Mouse (Mus musculus) E14TG2a.4 (cell line): ENCODE measurements at regions not wholly inside any gene's neighbourhood (a gene's known extent, or its start where the extent isn't known, plus 50 kb on each side); places are given as distances from the start of the nearest gene placed in this dataset.

ENCODE experiments used
- H3K27me3 ChIP-seq: 2 replicates; pipeline ENCODE4 v1.6.1; 2014; ENCODE audit warnings: low read length, control low read depth; ENCODE audit not compliant: insufficient read depth
- H3K36me3 ChIP-seq: 2 replicates; pipeline ENCODE4 v1.6.1; 2014; ENCODE audit warnings: low read length, control low read depth; ENCODE audit not compliant: insufficient read depth
- H3K4me1 ChIP-seq: replicated peaks from 2 replicates; pipeline ENCODE4 v1.6.1; 2014; ENCODE audit warnings: low read depth, low read length, control low read depth
- H3K4me3 ChIP-seq: replicated peaks from 2 replicates; pipeline ENCODE4 v1.5.1; 2014; ENCODE audit warnings: mild to moderate bottlenecking, low read length
- H3K9me3 ChIP-seq: 2 replicates; pipeline ENCODE4 v1.6.1; 2014; ENCODE audit warnings: low read length, control low read depth
- CTCF ChIP-seq: conservative IDR thresholded peaks from 2 replicates; pipeline ENCODE4 v1.5.1; 2014; ENCODE audit warnings: low read length
- NANOG ChIP-seq: IDR thresholded peaks from 2 replicates; pipeline ENCODE4 v1.6.1; 2014; ENCODE audit warnings: borderline replicate concordance, low read length, mixed read lengths
- POU5F1 ChIP-seq: IDR thresholded peaks from 2 replicates; pipeline ENCODE4 v1.6.1; 2014; ENCODE audit warnings: low read length, borderline replicate concordance

DNA sequence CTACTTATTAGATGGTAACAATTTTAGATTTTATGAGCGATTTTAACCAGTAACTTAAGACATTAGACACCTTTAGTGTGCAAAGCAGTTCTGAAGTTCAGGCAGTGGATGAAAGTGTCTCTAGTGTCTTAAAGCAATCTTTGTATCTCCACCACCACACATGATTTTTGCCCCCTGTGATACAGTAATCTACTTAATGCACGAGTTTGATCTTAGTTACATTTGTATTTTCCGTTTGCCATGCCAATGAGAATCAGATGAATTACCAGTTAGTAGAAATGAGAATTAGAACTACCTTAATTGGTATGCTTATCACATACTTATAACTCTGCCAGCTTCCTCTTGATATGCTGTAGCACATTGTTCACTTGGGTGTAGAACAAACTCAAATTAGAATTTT lies 99.9 kb downstream of the Gm11146 start:
- H3K4me3 ChIP-seq, result no peak overlapping the region
- no peaks in the 10 kb centered on the region for H3K27me3 ChIP-seq
- H3K9me3 ChIP-seq, result no peaks in the 10 kb centered on the region
- no peaks in the 10 kb centered on the region for H3K36me3 ChIP-seq
- no peaks in the 10 kb centered on the region for H3K4me1 ChIP-seq
- TF ChIP-seq NANOG (no peak), POU5F1 (no peak), CTCF (no peak)

DNA sequence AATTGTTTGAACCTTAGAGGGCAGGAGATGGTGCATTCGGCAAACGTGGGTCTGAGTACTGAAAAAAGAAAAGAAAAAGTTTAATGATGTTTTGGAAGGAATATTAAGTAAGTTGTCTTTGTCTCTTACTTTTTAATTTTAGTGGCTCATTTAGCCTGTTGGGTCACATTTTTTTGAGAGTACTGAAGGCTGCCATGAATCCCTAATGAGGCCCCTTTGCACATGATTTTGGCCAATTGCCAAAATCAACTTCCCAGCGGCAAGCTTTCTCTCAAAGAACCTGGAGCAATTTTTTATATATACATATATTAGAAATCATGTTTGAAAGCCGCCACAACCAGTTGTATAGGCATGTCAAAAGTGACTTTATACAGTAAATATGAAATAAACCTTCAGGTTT lies 100.9 kb downstream of the Gm11146 start:
- TF ChIP-seq POU5F1 (no peak), NANOG (no peak), CTCF (no peak)
- Histone ChIP-seq H3K36me3 (no peaks in the 10 kb centered on the region), H3K4me3 (no peak overlapping the region), H3K9me3 (no peaks in the 10 kb centered on the region), H3K27me3 (no peaks in the 10 kb centered on the region), H3K4me1 (no peaks in the 10 kb centered on the region)

DNA sequence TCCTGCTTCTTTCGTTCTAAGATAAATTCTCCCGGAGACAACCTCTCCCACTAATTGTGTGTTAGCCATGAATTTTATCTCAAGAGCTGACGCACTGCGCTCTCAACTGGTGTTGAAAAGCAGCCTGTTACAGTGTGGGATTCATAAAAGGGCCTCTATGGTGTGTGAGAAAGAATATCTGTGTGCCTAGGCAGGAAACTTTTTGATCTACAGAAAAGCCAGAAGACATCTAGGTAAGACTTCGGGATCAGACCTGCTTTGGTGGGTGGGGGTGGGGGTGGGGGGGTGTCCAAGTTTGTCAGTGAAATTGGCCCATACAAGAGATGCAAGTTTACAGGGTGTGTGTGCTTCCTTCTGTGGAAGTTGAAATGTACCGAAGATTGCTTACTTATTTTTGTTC lies 101.5 kb downstream of the Gm11146 start:
- H3K27me3 ChIP-seq, result no peaks in the 10 kb centered on the region
- no peaks in the 10 kb centered on the region for H3K9me3 ChIP-seq
- no peaks in the 10 kb centered on the region for H3K36me3 ChIP-seq
- H3K4me3 ChIP-seq, result no peak overlapping the region
- TF ChIP-seq POU5F1 (no peak), CTCF (no peak), NANOG (no peak)
- no peaks in the 10 kb centered on the region for H3K4me1 ChIP-seq

DNA sequence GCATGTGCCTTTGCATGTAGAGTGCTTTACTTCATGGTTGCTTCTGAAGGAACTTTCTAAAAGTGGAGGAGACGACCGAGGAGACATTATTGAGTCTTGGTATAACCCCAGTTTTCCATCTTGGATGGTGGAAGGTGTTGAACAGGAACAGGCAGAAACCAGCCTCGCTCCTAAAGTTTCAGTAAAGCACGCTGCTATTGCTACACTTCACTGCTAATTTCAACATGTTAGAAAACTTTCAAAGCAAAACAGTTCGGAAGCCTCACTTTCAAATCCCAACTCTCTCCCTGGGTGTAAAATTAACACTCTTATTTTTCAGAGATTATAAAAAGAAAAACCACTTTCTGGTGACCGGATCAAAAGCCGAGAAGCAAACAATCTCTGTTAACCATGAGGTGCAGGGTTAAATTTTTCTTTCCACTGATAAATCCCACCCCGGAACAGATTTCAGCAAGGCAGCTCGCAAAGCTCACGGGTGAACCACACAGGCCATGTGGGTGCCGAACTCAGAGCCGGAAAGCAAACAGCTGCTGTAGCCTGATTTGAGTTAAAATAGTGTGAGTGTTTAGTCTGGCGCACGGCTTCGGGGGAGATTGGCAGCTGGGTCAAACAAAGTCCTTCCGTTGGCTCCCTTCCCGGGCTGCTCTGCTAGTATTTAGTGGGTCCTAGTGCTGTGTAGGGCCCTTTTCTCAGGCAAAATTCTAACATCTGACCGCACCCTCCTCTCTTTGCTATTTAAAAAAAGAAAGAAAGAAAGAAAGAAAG lies 102.2 kb downstream of the Gm11146 start:
- TF ChIP-seq NANOG (no peak), CTCF (no peak), POU5F1 (no peak)
- Histone ChIP-seq H3K36me3 (no peaks in the 10 kb centered on the region), H3K9me3 (no peaks in the 10 kb centered on the region), H3K27me3 (no peaks in the 10 kb centered on the region), H3K4me1 (no peaks in the 10 kb centered on the region), H3K4me3 (no peak overlapping the region)

DNA sequence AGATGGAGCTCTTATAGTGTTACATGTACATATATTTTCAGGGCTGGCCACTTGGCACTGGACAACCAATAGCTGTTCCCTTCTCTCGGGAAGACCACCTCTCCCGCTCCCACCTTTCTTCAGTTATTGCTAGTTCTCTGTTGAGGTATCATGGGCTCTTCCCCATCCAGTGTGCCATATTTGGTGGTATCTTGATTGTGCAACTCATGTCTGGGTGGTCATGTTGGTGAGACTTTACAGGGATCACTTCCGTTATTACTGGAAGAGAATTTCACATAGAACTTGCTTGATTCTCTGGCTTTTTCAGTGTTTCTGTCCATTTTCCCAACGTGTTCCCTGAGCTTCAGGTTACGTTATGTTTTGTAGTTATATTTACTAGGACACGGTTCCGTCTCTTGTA lies 106.6 kb downstream of the Gm11146 start:
- Histone ChIP-seq H3K27me3 (no peaks in the 10 kb centered on the region), H3K4me1 (no peaks in the 10 kb centered on the region), H3K36me3 (no peaks in the 10 kb centered on the region), H3K9me3 (no peaks in the 10 kb centered on the region), H3K4me3 (no peak overlapping the region)
- TF ChIP-seq CTCF (no peak), NANOG (no peak), POU5F1 (no peak)

DNA sequence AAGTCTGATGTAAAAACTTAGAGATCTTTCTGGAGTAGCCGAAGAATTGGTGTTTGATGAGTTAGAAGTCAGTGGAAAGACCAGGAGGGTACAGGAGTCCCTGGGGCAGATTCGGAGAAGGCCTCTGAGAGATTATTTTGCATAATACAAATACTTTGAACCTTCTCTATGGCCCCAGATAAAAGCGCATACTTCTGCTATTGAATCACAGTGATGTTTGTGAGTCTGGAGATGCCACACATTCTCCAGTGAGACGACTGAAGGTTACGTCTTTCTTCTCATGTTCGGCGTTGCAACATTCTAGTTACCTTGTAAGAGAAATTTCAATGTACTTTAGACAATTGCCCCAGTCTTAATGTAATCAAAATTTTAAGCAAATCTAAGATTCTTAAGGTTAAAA lies 107.9 kb downstream of the Gm11146 start:
- no peaks in the 10 kb centered on the region for H3K27me3 ChIP-seq
- no peaks in the 10 kb centered on the region for H3K4me1 ChIP-seq
- no peak for TF ChIP-seq POU5F1
- no peak for TF ChIP-seq CTCF
- no peaks in the 10 kb centered on the region for H3K36me3 ChIP-seq
- no peak overlapping the region for H3K4me3 ChIP-seq
- H3K9me3 ChIP-seq, result no peaks in the 10 kb centered on the region

DNA sequence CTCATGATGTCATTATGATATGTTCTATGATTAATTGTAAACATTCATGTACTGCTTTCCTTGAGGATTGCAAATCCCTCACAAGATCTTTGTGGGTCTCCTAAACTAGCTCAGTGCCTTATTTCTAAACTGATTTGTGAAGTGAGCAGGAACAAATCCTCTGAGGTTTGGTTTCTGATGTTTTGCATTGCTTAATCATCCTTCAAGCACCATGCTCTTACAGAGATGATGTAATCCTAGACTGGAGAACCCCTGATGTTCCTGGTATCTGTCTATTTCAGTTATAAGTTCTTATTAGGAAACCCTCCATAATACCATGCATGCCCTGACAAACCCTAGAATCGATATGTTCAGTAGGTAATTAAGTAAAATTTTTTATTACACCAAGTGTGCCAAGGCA lies 113.7 kb downstream of the Gm11146 start:
- TF ChIP-seq CTCF (no peak), POU5F1 (no peak), NANOG (no peak)
- Histone ChIP-seq H3K4me1 (no peaks in the 10 kb centered on the region), H3K4me3 (no peak overlapping the region), H3K36me3 (no peaks in the 10 kb centered on the region), H3K9me3 (no peaks in the 10 kb centered on the region), H3K27me3 (no peaks in the 10 kb centered on the region)

DNA sequence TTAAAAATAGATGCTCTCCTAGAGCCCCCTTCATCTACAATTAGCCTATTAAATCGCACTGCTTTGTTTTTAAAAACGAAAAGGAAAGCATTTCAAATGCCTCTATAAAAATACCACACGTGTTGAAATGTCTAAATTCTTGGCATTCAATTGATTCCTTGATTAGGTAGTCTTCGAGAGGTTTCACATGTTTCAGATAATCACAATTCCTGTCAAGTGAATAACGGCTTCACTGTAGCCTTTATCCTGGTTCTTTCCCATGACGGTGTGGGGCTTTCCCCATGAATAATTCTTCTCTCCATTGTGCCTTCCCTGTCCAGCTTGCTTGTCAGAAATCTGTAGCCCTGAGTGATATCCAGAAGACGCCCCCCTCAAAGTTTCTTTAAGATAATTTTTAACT lies 122.1 kb downstream of the Gm11146 start:
- H3K27me3 ChIP-seq, result no peaks in the 10 kb centered on the region
- H3K36me3 ChIP-seq, result no peaks in the 10 kb centered on the region
- TF ChIP-seq CTCF, result no peak
- TF ChIP-seq POU5F1, result no peak
- TF ChIP-seq NANOG, result no peak
- H3K4me3 ChIP-seq, result no peak overlapping the region
- H3K9me3 ChIP-seq, result no peaks in the 10 kb centered on the region
- H3K4me1 ChIP-seq, result no peaks in the 10 kb centered on the region

DNA sequence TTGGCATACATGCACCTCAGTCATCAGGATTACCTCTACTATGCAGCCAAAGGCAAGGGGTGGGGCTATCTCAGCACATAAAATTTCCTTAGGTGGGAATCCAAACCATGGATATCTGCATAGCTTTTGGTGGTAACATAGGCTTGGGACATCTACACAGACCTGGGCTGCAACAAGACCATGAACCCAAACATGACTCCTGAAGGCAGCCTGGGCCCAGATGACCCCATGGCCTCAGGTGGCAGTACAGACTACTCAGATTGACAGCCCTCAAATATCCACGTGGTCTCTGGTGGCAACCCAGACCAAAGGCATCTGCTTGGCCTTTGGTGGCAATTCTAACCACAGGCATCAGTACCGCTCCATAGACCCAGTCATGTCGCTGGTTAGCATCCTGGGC lies 130.0 kb downstream of the Gm11146 start:
- H3K4me1 ChIP-seq, result no peaks in the 10 kb centered on the region
- no peak for TF ChIP-seq POU5F1
- H3K27me3 ChIP-seq, result no peaks in the 10 kb centered on the region
- no peaks in the 10 kb centered on the region for H3K9me3 ChIP-seq
- H3K4me3 ChIP-seq, result no peak overlapping the region
- H3K36me3 ChIP-seq, result no peaks in the 10 kb centered on the region

DNA sequence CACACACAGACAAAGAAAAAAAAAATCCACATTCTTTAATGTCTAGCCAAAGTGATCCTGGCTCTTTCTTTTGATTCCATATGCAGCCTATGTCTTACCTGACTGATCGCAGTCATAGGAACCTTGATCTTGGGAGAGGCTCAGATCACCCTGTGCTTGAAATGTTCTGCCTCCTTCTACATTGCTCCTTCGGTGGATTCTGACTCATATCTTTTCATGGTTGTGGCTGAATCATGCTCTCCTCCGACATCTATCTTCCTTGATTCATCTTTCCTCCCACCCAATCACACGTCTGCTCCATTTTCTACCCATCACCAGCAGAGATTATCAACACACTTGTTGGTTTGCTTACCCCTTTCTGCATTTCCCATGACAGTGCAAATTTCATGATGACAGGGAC lies 132.0 kb downstream of the Gm11146 start:
- Histone ChIP-seq H3K4me1 (no peaks in the 10 kb centered on the region), H3K4me3 (no peak overlapping the region), H3K9me3 (no peaks in the 10 kb centered on the region), H3K36me3 (no peaks in the 10 kb centered on the region), H3K27me3 (no peaks in the 10 kb centered on the region)
- TF ChIP-seq CTCF (no peak), NANOG (no peak), POU5F1 (no peak)
